Mouse (Mus musculus): ENCODE measurements around the gene Kif3a.
"Not testable (repeated sequence)": the region's sequence is repeated elsewhere in the genome, so short reads cannot be mapped to it uniquely, and the experiment has no call there.

Gene Kif3a

GRCm38 (mm10) chr11:53543021-53543420 is 24.2 kb upstream of the Kif3a start:
- in situ Hi-C loops (cut with MboI), result no loop called here

GRCm38 (mm10) chr11:53546271-53546670 is 20.9 kb upstream of the Kif3a start:
- in situ Hi-C loops (cut with MboI), result no loop called here

- in situ Hi-C loops (cut with MboI), result no loop called here
Measured at GRCm38 (mm10) chr11:53547566-53547965, 19.6 kb upstream of the Kif3a start.

GRCm38 (mm10) chr11:53548036-53548605 is 19.1 kb upstream of the Kif3a start:
- in situ Hi-C loops (cut with MboI), result no loop called here

GRCm38 (mm10) chr11:53550714-53551113 is 16.5 kb upstream of the Kif3a start:
- in situ Hi-C loops (cut with MboI), result no loop called here

GRCm38 (mm10) chr11:53551754-53552153 is 15.4 kb upstream of the Kif3a start:
- in situ Hi-C loops (cut with MboI), result no loop called here

GRCm38 (mm10) chr11:53556529-53556928 is 10.7 kb upstream of the Kif3a start:
- in situ Hi-C loops (cut with MboI), result not testable (repeated sequence)

GRCm38 (mm10) chr11:53557992-53558391 is 9.2 kb upstream of the Kif3a start:
- in situ Hi-C loops (cut with MboI), result not testable (repeated sequence)

GRCm38 (mm10) chr11:53559980-53560379 is 7.2 kb upstream of the Kif3a start:
- in situ Hi-C loops (cut with MboI), result not testable (repeated sequence)

- in situ Hi-C loops (cut with MboI), result no loop called here
Measured at GRCm38 (mm10) chr11:53561986-53562385, 5.2 kb upstream of the Kif3a start.

GRCm38 (mm10) chr11:53566646-53567045 is 533 bp upstream of the Kif3a start:
- in situ Hi-C loops (cut with MboI), result no loop called here

GRCm38 (mm10) chr11:53580562-53580961 is 13.4 kb downstream of the Kif3a start:
- in situ Hi-C loops (cut with MboI), result no loop called here

GRCm38 (mm10) chr11:53583151-53583550 is 16.0 kb downstream of the Kif3a start:
- in situ Hi-C loops (cut with MboI), result no loop called here

- in situ Hi-C loops (cut with MboI), result no loop called here
Measured at GRCm38 (mm10) chr11:53584849-53585248, 17.7 kb downstream of the Kif3a start.

GRCm38 (mm10) chr11:53585510-53585909 is 18.3 kb downstream of the Kif3a start:
- in situ Hi-C loops (cut with MboI), result no loop called here

GRCm38 (mm10) chr11:53588279-53588678 is 21.1 kb downstream of the Kif3a start:
- in situ Hi-C loops (cut with MboI), result no loop called here

GRCm38 (mm10) chr11:53590368-53590768 is 23.2 kb downstream of the Kif3a start:
- in situ Hi-C loops (cut with MboI), result loop anchor here (5.0 kb wide), 1 partner anchor 37 kb away; no protein-coding TSS in a partner anchor

GRCm38 (mm10) chr11:53591116-53591515 is 23.9 kb downstream of the Kif3a start:
- in situ Hi-C loops (cut with MboI), result loop anchor here (5.0 kb wide), 1 partner anchor 36 kb away; no protein-coding TSS in a partner anchor

- in situ Hi-C loops (cut with MboI), result no loop called here
Measured at GRCm38 (mm10) chr11:53604983-53605382, 37.8 kb downstream of the Kif3a start.

- in situ Hi-C loops (cut with MboI), result no loop called here
Measured at GRCm38 (mm10) chr11:53605609-53606008, 38.4 kb downstream of the Kif3a start.

GRCm38 (mm10) chr11:53609231-53609630 is 42.1 kb downstream of the Kif3a start:
- in situ Hi-C loops (cut with MboI), result no loop called here

- in situ Hi-C loops (cut with MboI), result no loop called here
Measured at GRCm38 (mm10) chr11:53609672-53610071, 42.5 kb downstream of the Kif3a start.

GRCm38 (mm10) chr11:53615172-53615571 is 48.0 kb downstream of the Kif3a start:
- in situ Hi-C loops (cut with MboI), result no loop called here

GRCm38 (mm10) chr11:53615575-53615974 is 48.4 kb downstream of the Kif3a start:
- in situ Hi-C loops (cut with MboI), result no loop called here
